Mouse (Mus musculus): ENCODE results near the gene Abca4. TPM values are rescaled to one million over a fixed set of nuclear protein-coding genes. Genes with fewer than 3 reads are reported as not detected.

Gene Abca4
- polyA plus RNA-seq, 1 experiment from 2014 or later, result 0.44 TPM

DNA sequence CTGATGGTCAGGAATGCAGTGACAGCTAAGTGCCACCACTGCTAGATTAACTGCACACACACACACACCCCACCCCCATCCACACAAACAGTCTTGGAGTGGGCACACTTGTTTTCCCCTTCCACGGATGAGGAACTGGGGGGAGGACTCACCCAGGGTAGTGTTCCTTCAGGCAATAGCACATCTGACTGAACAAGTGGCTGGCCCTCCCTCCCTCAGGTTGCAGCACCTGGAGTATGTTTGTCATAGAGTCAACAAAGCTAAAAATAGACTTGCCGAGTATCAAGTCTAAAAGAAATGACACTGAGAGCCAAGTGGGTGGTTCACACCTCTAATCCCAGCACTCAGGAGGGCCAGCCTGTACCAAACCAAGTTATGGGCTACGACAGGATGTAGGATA is 87.4 kb downstream of the Abca4 start:
- H3K4me1 ChIP-seq (replicated peaks; ENCODE audit: control insufficient read depth, insufficient read depth), result no peaks in the 10 kb centered on the region
- no peaks in the 10 kb centered on the region for H3K36me3 ChIP-seq (ENCODE audit: control insufficient read depth, insufficient read depth, low read length)
- H3K27me3 ChIP-seq (ENCODE audit: control insufficient read depth, insufficient read depth, low read length), result no peaks in the 10 kb centered on the region
- DNase-seq (ENCODE audit: low spot score) (peak; percentile 69), ATAC-seq (ENCODE audit: low FRiP score, low TSS enrichment) (peak; percentile 86)
- H3K9me3 ChIP-seq (ENCODE audit: control insufficient read depth, low read length), result no peaks in the 10 kb centered on the region
- no peak overlapping the region for H3K9ac ChIP-seq (ENCODE audit: low read length)
- H3K4me2 ChIP-seq (replicated peaks; ENCODE audit: low read depth), result no peak overlapping the region
- H3K27ac ChIP-seq (replicated peaks), result peak overlapping the region; percentile 69
- WGBS, result 24% methylated on average over 3 of the region's 3 CpGs
- no peak for TF ChIP-seq CTCF (IDR thresholded peaks at IDR 0.05; ENCODE audit: low read depth)
- TF ChIP-seq EP300 (optimal IDR thresholded peaks at IDR 0.05), result no peak
- no peak overlapping the region for H3K4me3 ChIP-seq (ENCODE audit: low read depth, low read length)

DNA sequence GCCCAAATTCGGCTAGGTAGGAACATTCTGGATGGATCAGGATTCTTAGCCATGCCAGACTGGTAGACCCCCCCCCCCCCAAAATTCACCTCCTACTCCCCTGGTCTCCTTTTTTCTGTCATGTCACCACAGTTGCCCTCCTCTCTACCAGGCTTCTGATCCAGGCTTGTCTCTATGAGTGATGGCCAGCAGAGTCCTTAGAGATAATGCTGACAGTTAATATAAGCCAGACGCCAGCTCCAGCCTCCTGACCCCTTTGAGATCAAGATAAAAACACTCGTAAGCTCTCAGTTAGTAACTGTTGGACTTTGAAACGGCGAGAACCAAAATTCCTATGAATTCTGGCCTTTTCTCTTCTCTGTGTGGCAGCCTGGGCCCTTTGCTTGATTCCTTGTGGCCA is 89.0 kb downstream of the Abca4 start:
- DNase-seq (ENCODE audit: low spot score) (no peak), ATAC-seq (ENCODE audit: low FRiP score, low TSS enrichment) (no peak)
- Histone ChIP-seq H3K27ac (replicated peaks) (no peak overlapping the region), H3K4me1 (replicated peaks; ENCODE audit: control insufficient read depth, insufficient read depth) (no peaks in the 10 kb centered on the region), H3K4me2 (replicated peaks; ENCODE audit: low read depth) (no peak overlapping the region), H3K27me3 (ENCODE audit: control insufficient read depth, insufficient read depth, low read length) (no peaks in the 10 kb centered on the region), H3K36me3 (ENCODE audit: control insufficient read depth, insufficient read depth, low read length) (no peaks in the 10 kb centered on the region), H3K4me3 (ENCODE audit: low read depth, low read length) (no peak overlapping the region), H3K9ac (ENCODE audit: low read length) (no peak overlapping the region), H3K9me3 (ENCODE audit: control insufficient read depth, low read length) (no peaks in the 10 kb centered on the region)
- no peak for TF ChIP-seq CTCF (IDR thresholded peaks at IDR 0.05; ENCODE audit: low read depth)
- TF ChIP-seq EP300 (optimal IDR thresholded peaks at IDR 0.05), result no peak
- 51% methylated on average over 5 of the region's 5 CpGs for WGBS

DNA sequence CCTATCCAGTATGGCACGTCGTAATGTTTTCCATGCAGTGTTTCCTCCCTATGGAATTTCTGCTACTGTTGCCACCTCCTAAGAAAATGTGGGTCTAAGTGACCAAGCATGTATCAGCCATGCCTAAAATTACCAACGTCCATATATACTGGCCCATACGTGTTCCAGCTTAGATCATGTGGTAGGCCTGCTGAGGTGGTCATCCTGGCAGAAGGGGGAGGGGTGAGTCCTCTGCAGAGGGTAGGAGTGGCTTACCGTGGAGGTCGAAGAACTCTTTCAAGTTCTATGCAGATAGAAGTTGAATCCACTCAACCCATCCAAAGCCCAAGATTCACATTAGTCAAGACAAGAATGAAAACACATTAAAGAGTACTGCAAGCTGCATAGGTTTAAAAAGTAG is 89.6 kb downstream of the Abca4 start:
- Histone ChIP-seq H3K9me3 (ENCODE audit: control insufficient read depth, low read length) (no peaks in the 10 kb centered on the region), H3K4me1 (replicated peaks; ENCODE audit: control insufficient read depth, insufficient read depth) (no peaks in the 10 kb centered on the region), H3K27me3 (ENCODE audit: control insufficient read depth, insufficient read depth, low read length) (no peaks in the 10 kb centered on the region), H3K9ac (ENCODE audit: low read length) (no peak overlapping the region), H3K27ac (replicated peaks) (no peak overlapping the region), H3K4me2 (replicated peaks; ENCODE audit: low read depth) (no peak overlapping the region), H3K4me3 (ENCODE audit: low read depth, low read length) (no peak overlapping the region), H3K36me3 (ENCODE audit: control insufficient read depth, insufficient read depth, low read length) (no peaks in the 10 kb centered on the region)
- DNase-seq (ENCODE audit: low spot score) (no peak), ATAC-seq (ENCODE audit: low FRiP score, low TSS enrichment) (no peak)
- WGBS, result 70% methylated on average over 6 of the region's 6 CpGs
- TF ChIP-seq EP300 (optimal IDR thresholded peaks at IDR 0.05), result no peak
- no peak for TF ChIP-seq CTCF (IDR thresholded peaks at IDR 0.05; ENCODE audit: low read depth)

DNA sequence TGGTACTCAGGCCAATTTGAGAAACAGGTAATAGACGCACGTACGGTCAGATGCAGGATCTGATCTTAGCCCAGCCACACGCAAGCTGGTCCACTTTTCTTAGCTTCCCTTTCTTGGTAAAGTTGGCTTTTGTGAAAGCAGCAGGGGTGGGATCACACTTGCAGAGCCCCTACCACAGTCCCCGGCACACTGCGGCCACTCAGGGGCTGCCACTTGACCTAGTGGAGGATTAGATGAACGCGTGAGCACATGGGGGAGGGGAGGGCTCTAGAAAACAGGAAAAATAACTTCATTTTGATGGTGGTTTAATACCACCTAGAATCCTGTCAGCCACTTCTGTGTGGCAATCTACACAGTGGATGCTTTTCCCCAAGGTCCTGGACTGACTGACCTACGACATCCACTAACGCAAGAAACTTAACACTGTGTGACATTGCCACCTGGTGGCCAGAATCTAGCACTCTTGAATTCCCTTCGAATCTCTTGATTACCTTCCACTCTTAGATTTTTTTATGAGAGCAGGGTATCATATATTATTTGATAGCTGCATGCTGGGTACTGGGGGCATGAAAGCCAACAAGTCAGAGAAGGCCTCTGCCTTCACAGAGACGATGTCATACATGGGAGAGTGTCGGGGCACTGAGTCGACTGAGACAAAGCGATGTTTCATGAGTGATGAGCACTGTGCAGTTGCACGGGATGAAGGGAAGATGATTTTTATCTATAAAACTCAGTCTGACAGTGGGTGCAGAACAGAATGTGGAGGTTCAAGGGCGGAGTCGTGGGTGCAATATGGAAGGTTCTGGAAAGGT is 96.6 kb downstream of the Abca4 start:
- H3K9me3 ChIP-seq (ENCODE audit: control insufficient read depth, low read length), result no peaks in the 10 kb centered on the region
- ATAC-seq (ENCODE audit: low FRiP score, low TSS enrichment) (peak; percentile 66; the same call in 1 of the 2 replicates), DNase-seq (ENCODE audit: low spot score) (peak; percentile 71)
- H3K27ac ChIP-seq (replicated peaks), result no peak overlapping the region
- WGBS, result 68% methylated on average over 18 of the region's 18 CpGs
- H3K9ac ChIP-seq (ENCODE audit: low read length), result no peak overlapping the region
- no peak for TF ChIP-seq EP300 (optimal IDR thresholded peaks at IDR 0.05)
- TF ChIP-seq CTCF (IDR thresholded peaks at IDR 0.05; ENCODE audit: low read depth), result peak; percentile 90
- H3K27me3 ChIP-seq (ENCODE audit: control insufficient read depth, insufficient read depth, low read length), result no peaks in the 10 kb centered on the region
- no peaks in the 10 kb centered on the region for H3K36me3 ChIP-seq (ENCODE audit: control insufficient read depth, insufficient read depth, low read length)
- H3K4me2 ChIP-seq (replicated peaks; ENCODE audit: low read depth), result no peak overlapping the region
- H3K4me1 ChIP-seq (replicated peaks; ENCODE audit: control insufficient read depth, insufficient read depth), result no peaks in the 10 kb centered on the region
- H3K4me3 ChIP-seq (ENCODE audit: low read depth, low read length), result no peak overlapping the region

- H3K9me3 ChIP-seq (ENCODE audit: control insufficient read depth, low read length), result no peaks in the 10 kb centered on the region
- ATAC-seq (ENCODE audit: low FRiP score, low TSS enrichment) (no peak), DNase-seq (ENCODE audit: low spot score) (no peak)
- H3K4me2 ChIP-seq (replicated peaks; ENCODE audit: low read depth), result no peak overlapping the region
- no peaks in the 10 kb centered on the region for H3K27me3 ChIP-seq (ENCODE audit: control insufficient read depth, insufficient read depth, low read length)
- 59% methylated on average over 9 of the region's 9 CpGs for WGBS
- TF ChIP-seq EP300 (optimal IDR thresholded peaks at IDR 0.05) (no peak), CTCF (IDR thresholded peaks at IDR 0.05; ENCODE audit: low read depth) (no peak)
- no peaks in the 10 kb centered on the region for H3K36me3 ChIP-seq (ENCODE audit: control insufficient read depth, insufficient read depth, low read length)
- H3K9ac ChIP-seq (ENCODE audit: low read length), result no peak overlapping the region
- no peak overlapping the region for H3K4me3 ChIP-seq (ENCODE audit: low read depth, low read length)
- no peak overlapping the region for H3K27ac ChIP-seq (replicated peaks)
- no peaks in the 10 kb centered on the region for H3K4me1 ChIP-seq (replicated peaks; ENCODE audit: control insufficient read depth, insufficient read depth)
Measured at GRCm38 (mm10) chr3:122142256-122142922, 98.1 kb downstream of the Abca4 start.

- H3K27me3 ChIP-seq (ENCODE audit: control insufficient read depth, insufficient read depth, low read length), result no peaks in the 10 kb centered on the region
- 74% methylated on average over 3 of the region's 3 CpGs for whole genome bisulfite sequencing
- ATAC-seq (ENCODE audit: low FRiP score, low TSS enrichment) (no peak), DNase-seq (ENCODE audit: low spot score) (no peak)
- no peak overlapping the region for H3K9ac ChIP-seq (ENCODE audit: low read length)
- H3K4me1 ChIP-seq (replicated peaks; ENCODE audit: control insufficient read depth, insufficient read depth), result no peaks in the 10 kb centered on the region
- H3K27ac ChIP-seq (replicated peaks), result no peak overlapping the region
- H3K36me3 ChIP-seq (ENCODE audit: control insufficient read depth, insufficient read depth, low read length), result no peaks in the 10 kb centered on the region
- 0 out of 2 replicates have a peak, but pooled peaks have one; percentile 8 for TF ChIP-seq CTCF (IDR thresholded peaks at IDR 0.05; ENCODE audit: low read depth)
- no peak for TF ChIP-seq EP300 (optimal IDR thresholded peaks at IDR 0.05)
- no peak overlapping the region for H3K4me2 ChIP-seq (replicated peaks; ENCODE audit: low read depth)
- H3K4me3 ChIP-seq (ENCODE audit: low read depth, low read length), result no peak overlapping the region
- no peaks in the 10 kb centered on the region for H3K9me3 ChIP-seq (ENCODE audit: control insufficient read depth, low read length)
Measured at GRCm38 (mm10) chr3:122143432-122143831, 99.2 kb downstream of the Abca4 start.
